Mouse (Mus musculus) ES-E14 (cell line): ENCODE data around the gene Inca1.

Experiments used
- HCFC1 ChIP-seq: IDR thresholded peaks from 2 replicates; pipeline ENCODE4 v1.6.1; 2012; ENCODE audit warnings: low read length, inconsistent platforms, borderline replicate concordance; ENCODE audit not compliant: insufficient read depth
- ZC3H11A ChIP-seq: IDR thresholded peaks from 2 replicates; pipeline ENCODE4 v1.6.1; 2012; ENCODE audit warnings: low read depth, mild to moderate bottlenecking, inconsistent platforms, low read length, borderline replicate concordance
- ZNF384 ChIP-seq: IDR thresholded peaks from 2 replicates; pipeline ENCODE4 v1.6.1; 2012; ENCODE audit warnings: low read depth, low read length, inconsistent platforms

DNA sequence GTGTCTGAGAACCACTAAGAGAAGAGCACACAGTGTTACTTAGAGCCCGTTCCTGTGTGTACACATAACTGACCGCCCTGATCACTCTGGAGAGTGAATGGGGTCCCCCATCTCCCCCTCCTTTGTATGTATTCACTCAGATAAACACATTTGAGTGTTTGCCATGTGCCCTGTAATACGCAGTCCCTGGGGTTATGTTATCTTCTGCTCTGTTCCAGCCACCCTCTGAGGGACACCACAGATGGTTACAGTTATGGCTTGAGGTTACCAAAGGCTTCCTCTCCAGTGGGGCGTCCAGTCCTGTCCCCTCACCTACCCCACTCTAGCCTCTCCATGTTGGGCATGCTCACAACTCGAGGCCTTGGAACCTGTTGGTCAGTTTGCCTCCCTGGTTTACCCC lies 27.4 kb upstream of the Inca1 start:
- no peak for TF ChIP-seq HCFC1
- no peak for TF ChIP-seq ZNF384
- TF ChIP-seq ZC3H11A: no peak
